Mouse (Mus musculus) small intestine, adult 2 months (tissue): ENCODE measurements at regions not wholly inside any gene's neighbourhood (a gene's known extent, or its start where the extent isn't known, plus 50 kb on each side); places are given as distances from the start of the nearest gene placed in this dataset.

ENCODE experiments used
- CTCF ChIP-seq: fragments of 200-500 bp; IDR thresholded peaks from 2 replicates; pipeline ENCODE4 v1.5.1; 2012; ENCODE audit warnings: low read depth, mild to moderate bottlenecking, control low read depth, inconsistent platforms, low read length, moderate library complexity, mixed read lengths; ENCODE audit not compliant: insufficient replicate concordance, insufficient read length; ENCODE audit errors: extremely low read depth
- POLR2A ChIP-seq: fragments of 200-500 bp; IDR thresholded peaks from 2 replicates; pipeline ENCODE4 v1.6.1; 2012; ENCODE audit warnings: low read depth, mild to moderate bottlenecking, control low read depth, inconsistent platforms, low read length, moderate library complexity

GRCm38 (mm10) chr17:87517258-87517657 is 70.5 kb upstream of the Calm2 start:
- TF ChIP-seq CTCF = no peak
- no peak for TF ChIP-seq POLR2A
